Mouse (Mus musculus) heart, adult 11 months (tissue): Measurements from ENCODE around the gene Atg4d.
"Not testable (repeated sequence)": the region's sequence is repeated elsewhere in the genome, so short reads cannot be mapped to it uniquely, and the experiment has no call there.

Experiments
- DNase-seq: peaks from one replicate; pipeline ENCODE4 v3.0.0; 2022

Atg4d gene

DNA sequence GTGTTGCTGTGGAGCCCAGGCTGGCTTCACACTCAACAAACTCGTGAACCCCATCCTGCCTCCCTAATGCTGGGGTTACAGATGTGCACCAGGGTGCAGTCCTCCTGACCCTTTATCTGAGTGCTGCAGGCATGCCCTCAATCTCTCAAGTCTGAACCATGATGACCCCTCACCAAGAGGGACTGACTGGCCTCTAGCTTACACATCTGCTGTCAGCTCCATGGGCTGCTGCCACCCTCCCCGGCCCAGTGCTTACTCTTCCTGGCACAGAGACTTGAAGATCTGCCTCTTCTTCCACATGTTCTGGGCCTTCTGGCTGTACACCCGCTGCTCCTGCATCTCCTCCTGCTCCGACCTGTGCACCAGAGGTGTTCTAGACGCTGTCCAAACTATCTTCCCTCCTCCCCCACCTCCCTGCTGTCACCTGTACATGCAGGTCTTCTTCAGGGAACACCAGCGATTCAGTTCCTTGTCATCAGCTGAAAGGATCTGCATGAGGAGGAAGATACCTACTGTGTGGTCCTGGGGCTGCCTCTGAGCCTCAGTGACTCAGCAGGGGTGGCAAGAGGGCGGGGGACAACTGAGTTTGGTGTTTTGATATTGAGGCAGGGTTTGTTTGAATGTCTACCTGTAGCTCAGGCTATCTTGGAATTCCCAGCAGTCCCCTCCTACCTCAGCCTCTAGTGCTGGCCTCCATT, 10.1 kb downstream of the Atg4d start:
- DNase-seq, result peak; percentile 88

DNA sequence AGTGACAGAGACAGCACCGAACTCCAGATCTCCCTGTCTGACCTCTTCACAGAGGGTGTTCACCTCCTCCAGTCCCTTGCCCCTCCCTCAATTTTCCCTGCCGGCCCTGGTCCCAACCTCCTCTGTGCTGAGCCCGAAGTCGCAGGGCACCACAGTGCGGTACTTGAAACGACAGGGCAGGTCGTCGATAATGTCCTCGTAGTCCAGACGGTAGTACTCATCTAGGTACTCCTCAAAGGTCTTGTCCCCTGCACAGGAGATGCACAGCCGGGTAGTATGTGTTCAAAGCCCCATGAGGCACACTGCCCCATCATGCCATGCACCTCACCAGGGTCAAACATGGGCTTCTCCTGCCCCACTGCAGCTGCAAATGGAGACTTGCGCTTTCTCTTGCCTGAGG, 10.6 kb downstream of the Atg4d start:
- no peak for DNase-seq

DNA sequence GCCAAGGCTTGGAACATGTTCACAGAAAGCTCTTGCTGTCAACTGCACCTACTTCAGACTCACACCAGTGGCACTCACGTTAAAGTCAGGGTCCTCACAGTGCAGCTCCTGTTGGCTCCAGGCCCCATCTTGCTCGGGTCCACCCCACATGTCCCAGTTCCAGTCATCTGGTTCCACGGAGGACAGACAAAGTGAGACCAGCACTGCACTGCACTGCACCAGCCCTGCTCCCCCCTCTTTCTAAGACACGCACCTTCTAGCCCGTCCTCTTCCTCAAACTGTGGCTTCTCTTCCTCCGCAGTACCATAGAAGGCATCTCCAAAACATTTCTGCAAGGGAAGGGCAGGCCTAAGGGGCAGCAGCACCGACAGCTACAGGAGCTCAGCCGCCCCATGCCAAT, 11.2 kb downstream of the Atg4d start:
- no peak for DNase-seq

DNA sequence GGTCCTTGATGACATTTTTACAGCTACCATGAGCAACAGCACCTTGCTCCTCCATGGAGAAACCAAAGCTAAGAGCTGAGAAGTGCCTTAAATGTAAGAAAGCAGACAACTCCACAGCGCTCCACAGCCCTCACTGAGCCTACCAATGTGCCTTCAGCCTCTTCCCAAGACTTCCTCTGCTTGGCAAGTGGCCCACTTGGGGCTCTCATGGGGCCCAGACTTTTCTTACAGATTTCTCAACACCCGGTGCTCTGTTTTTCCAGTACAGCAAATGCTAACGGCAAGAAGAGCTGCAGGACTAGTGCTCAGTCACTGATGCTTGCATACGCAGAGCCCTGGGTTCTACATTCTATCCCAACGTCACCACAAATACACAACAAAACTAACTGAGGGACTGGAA, 12.7 kb downstream of the Atg4d start:
- peak; percentile 92 for DNase-seq

DNA sequence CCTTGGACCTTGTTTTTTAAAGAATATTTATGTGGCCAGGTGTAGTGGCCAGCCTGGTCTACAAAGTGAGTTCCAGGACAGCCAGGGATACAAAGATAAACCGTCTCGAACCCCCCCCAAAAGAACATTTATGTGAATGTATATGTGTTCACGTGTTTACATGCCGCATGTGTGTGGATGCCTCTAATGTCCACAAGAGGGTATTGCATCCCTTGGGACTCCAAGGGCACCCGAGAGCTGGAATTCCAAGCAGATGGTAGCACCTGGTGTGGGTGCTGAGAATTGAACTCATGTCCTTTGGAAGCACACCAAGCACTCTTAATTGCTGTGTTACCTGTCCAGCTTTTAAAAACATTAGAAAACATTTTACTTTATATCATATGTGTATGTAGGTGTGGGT, 18.5 kb downstream of the Atg4d start:
- no peak for DNase-seq

DNA sequence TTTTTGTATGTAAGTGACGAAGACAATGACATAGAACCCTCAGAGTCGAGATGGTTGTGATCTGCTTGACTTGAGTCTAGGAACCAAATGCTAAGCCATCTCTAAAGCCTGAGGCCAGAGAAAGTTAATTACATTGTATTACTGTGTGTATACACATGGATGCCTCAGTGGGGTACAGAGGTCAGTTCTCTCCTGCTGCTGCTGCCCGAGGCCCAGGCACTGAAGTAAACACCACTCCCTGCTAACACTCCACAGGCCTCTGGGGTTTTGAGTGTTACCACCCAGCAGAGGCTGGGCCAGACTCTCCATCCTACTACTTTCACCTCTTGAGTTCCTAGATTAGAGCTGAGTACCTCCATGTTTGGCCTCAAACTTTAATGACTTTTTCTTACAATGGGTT, 18.9 kb downstream of the Atg4d start:
- no peak for DNase-seq

DNA sequence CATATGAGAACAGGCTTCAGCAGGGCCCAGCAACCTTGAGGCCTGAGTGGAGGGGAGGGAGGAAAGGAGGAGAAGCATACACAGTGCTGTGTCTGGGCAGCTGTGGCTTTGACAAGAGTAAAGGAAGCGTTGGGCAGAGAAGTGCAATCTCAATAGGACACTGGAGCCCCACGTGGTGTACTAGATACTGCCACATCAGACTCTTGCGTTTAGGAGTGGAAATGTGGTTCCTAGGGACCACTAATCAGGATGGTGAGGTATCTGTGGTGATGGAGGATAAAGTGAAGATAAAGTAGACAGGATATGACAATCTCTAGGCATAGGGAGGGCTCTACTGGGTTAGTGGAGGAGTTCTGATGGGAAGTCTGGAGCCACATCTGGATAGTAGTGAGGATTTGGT, 21.7 kb downstream of the Atg4d start:
- peak; percentile 88 for DNase-seq

DNA sequence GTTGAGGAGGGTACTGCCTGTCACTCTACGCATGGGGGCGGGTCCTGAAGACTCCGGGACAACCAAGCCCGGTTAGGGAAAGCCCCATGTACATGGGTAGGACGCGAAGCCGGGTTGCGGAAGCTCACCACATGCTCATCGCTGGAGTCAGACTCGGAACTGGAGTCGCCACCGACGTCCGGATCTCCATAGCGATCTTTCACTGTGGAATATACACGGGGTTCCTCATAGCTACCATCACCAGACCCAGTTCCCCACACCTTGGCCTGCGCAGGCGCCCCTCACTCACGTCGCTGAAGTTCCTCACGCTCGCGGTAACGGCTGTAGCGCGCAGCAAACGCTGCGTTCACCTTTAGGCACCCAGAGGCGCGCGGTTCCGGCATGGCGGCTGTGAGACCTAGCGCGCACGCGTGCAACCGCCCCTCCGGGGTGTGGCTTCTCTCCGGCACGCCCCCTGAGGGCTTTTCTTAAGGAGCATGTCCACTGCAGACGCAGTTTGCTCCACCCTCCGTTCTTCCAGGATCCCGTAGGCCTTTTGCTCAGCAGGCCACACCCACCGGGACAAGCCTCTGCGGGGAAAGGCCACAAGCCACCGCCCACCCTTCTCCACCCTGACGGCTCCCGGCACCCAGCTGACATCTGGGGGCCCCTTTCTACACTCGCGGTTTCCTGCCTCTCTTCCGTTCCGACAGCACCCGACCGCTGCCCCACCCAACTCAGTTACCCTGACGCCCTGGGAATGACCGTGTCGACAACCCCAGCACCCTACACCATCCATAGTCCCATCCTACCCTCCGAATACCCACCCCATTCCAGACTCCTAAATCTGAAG, 22.7 kb downstream of the Atg4d start, which contains the start of gene Kri1:
Gene Kri1 (minus strand): TSS at position 399 of the 832 bp plus-strand sequence.
- peak; percentile 100 for DNase-seq

DNA sequence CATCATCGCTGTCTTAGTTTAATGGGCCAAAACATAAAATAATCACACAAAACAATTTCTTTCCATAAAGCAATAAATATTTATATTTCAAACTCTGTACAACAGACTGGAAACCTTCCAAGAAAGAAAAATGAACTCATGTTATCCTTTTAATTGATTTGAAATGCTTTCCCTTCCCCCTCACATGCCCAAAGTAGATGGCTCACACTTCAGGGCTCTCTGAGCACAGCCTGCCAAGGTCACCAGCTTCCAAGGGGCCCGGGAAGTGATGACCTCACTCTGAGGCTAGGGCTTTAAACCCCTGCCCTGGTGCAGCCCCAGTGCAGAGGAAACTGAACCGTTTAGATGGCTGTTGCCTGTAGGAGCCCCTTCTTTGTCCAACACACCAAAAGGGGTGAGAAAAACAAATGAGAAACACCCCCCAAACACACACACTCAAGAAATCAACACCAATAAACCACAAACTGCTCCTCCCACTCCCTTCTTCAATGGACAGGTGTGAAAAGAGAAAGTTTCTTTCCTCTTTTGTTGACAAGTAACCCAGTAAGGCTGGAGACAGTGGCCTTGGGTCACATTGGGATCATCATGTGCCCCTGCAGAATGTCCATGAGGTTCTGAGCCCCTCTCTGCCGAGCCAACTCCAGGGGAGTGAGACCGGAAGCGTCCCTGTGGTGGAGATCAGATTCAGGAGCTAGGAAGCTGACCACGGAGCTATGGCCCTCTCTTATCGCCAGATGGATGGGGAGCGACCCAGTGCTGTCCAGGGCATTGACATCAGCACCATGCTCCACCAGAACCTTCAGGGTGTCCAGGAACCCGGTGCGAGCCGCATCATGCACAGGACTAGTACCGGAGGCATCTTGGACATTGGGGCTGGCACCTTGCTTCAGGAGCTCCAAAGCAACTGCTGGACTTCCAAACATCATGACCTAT, 23.6 kb downstream of the Atg4d start:
- peak; percentile 96 for DNase-seq

DNA sequence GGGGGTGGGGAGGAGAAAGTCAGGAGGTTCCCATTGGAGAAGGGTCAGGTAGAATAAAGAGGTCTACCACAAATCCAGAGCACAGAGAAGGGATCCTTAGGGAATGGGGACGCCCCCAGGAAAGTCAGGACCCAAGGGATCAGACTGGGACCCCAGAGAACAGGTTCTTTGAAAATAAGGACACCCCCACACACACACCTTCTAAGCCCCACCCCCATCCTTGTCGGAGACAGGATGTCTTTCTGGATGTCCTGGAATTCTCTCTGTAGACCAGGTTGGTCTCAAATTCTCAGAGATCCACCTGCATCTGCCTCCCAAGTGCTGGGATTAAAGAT, 24.2 kb downstream of the Atg4d start:
- peak; percentile 94 for DNase-seq

DNA sequence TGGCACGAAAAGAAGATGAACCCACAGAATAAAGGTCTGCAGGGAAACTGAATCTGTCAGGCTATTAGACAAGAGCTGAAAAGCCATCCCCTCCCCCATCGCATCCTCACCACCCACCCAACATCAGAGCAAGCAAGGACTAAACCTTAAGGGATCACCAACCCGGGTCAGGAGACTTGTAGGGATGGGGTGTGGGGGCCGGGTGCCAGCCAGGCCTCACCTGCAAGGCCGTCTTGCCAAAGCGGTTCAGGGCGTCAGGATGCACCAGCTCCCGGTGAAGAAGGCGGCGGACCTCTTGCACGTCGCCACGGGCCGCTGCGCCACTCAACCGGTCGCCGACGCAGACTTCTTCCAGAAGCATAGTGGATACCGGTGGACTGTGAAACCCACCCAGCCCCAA, 25.5 kb downstream of the Atg4d start:
- no peak for DNase-seq

DNA sequence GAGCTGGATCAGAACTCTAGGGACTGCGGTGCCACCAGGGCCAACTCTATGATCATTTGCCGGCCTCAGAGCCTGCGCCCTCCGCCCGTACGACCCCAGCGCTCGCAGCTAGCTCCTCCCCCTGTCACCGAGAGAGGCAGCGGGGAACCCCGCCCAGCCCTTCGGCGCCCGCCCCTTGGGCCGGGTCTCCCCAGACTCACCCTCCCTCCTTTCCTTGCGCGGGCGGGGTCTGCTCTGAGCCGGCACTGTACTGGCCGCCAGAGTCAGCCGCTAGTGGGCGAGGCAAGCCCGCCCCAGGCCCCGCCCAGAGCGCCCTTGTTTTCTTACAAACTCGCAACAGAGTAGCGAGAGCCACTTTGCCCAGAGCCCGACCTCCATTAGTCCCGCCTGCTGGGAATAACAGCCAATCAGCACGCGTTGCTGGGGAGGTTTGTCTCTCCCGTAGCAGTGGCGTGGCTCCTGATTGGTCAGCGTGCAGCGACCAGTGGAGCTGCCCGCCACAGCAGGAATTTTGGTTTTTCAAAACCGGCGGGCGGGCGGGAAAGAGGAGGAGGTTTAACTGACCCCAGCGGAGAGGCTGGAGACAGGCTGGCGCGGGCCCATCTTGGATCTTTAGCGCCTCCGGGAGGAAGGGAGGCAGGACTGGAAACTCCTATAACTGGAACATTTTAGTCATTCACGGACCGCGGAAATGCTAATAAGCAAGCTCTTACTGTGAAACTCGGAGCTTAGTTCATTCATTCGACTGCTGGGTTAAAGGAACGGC, 26.1 kb downstream of the Atg4d start, which contains the start of gene Cdkn2d:
Gene Cdkn2d (minus strand): TSS at position 386 of the 766 bp plus-strand sequence.
- peak; percentile 100 for DNase-seq

DNA sequence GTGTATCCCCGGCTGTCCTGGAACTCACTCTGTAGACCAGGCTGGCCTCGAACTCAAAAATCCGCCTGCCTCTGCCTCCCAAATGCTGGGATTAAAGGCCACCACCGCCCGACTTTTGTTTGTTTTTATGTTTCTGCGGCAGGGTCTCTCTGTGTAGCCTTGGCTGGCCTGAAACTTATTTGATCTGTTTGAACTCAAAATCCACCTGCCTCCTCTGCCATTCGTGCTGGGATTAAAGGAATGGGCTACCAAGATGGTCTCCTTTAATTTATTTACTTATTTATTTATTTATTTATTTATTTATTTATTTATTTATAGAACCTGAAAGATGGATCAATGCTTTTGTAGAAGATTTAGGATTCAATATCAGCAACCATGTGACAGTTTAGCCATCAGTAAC, 26.8 kb downstream of the Atg4d start:
- not testable (repeated sequence) for DNase-seq

DNA sequence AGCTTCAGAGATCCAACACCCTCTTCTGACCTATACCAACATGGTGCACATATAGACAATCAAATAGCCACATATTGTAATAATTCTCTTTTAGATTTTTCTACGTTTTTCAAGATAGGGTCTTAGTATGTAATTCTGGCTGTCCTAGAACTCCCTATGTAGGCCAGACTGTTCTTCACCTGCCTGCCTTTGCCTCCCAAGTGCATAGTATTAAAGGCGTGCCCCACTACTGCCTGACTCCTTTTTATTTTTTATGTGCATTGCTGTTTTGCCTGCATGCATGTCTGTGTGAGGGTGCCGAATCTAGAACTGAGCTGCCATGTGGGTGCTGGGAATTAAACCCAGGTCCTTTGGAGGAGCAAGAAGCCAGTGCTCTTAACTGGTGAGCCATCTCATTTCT, 27.2 kb downstream of the Atg4d start:
- no peak for DNase-seq

DNA sequence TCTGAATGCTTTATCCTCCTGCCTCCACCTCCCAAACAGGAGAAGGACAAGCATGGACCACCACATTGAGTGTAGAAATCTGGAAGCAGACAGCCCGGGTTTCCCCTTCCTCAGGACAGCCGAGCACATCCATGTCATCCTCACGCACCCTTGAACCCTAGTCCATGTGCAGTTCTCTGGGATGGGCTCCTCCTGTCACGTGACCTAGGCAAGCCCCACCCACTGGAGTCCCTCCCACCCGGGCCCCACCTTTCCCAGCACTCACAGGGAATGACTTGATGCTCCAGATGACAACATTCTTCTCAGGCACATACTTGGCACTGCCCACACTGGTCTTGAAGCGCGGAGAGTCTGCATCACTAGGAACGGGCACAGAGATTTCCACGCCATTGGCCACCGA, 33.9 kb downstream of the Atg4d start:
- no peak for DNase-seq

DNA sequence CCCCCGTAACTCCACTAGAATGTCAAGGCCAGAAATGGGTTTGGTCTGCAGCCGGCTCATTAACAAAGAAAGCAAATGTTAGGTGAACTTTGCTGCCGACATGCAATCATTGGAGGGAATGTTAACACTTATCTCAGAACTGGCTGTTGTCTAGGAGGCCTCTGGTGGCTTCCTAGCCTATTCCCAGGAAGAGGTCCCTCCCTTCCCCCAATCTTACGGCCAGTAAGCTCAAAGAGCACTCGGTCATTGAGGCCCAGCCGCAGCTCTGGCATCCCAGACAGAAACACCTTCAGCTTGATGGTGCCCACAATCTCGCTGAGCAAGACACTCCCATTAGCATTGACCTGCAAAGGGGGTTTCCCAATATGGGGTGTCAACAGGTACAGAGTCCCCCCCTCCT, 40.0 kb downstream of the Atg4d start:
- DNase-seq, result no peak

DNA sequence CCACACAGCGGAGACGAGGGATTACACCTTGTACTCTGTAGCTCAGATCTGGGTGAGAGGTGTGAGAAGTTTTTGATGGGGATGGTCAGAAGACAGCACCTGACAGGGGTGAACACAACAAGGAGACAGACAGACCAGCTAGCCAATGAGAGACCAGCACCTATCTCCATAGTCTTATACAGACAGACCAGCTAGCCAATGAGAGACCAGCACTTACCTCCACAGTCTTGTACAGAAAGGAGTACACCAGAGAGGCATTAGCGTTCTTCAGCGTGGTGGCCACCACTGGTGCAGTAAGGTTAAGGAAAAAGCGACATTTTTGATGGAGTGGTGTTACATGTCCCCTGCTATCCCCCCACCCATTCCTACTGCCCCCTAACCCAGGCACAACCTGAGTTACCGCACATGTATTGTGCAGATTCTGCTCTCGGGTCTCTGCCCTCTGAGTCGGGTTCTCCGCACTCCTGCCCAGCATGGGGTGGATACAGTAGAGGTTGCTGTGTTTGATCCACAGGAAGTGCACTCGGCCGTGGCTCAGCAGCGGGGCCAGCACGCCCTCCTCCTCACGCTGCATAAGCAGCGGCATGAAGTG, 44.2 kb downstream of the Atg4d start:
- DNase-seq, result no peak

DNA sequence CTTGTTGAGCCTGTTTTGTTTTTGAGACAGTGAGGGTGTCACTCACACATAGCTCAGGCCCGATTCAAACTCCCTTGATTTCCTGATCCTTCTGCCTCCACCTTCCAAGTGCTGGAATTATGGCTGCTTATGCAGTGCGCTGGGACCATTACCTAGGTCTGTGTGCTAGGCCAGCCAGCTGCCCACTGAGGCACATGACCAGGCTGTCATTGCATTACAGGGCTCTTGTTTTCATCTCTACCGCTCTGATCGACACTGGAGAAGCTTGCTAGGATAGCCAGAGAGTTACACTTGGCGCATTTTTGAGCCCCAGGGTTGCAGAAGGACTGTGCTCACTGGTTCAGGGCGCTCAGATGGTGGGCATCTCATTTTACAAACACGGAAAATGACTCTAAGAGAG, 46.6 kb downstream of the Atg4d start:
- peak; percentile 84 for DNase-seq

DNA sequence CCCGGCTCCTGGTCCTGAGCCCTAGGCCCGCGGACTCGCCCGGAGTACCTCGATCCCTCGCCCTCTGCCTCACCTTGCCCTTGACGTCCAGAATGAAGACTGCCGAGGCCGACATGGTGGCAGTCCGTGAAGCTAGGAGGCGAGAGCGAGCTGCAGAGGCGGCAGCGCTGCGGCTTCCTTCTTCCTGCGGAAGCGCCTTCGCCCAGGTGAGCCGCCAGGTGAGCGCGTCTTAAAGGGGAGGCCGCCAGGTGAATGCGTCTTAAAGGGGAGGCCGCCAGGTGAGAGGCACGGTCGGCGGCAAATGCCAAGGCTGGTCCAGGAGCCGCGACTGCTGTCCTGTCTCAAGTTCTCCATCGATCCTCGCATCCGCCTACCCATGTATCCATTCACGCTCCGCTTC, 47.0 kb downstream of the Atg4d start, which contains the start of gene Ap1m2:
Gene Ap1m2 (minus strand): TSS at position 204 of the 400 bp plus-strand sequence.
- DNase-seq, result peak; percentile 88

DNA sequence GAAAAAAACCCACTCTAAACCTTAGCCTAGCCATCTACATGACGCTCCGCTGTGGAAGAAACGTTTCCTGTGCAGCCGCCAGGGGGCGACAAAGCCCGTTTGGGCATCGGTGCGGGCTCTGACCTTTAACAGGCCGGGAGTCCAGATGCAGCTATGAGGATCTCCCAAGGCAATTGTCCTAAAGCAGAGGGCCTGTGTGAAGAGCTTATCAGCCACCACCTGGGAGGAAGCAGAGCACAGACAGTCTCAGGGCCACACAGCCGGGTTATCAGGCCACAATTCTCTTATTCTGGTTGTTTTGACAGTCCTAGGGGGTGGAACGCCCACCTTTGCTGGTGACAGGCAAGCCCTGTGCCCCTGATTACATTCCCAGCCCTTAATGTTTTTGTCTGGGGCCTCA, 48.3 kb downstream of the Atg4d start:
- DNase-seq, result peak; percentile 98

DNA sequence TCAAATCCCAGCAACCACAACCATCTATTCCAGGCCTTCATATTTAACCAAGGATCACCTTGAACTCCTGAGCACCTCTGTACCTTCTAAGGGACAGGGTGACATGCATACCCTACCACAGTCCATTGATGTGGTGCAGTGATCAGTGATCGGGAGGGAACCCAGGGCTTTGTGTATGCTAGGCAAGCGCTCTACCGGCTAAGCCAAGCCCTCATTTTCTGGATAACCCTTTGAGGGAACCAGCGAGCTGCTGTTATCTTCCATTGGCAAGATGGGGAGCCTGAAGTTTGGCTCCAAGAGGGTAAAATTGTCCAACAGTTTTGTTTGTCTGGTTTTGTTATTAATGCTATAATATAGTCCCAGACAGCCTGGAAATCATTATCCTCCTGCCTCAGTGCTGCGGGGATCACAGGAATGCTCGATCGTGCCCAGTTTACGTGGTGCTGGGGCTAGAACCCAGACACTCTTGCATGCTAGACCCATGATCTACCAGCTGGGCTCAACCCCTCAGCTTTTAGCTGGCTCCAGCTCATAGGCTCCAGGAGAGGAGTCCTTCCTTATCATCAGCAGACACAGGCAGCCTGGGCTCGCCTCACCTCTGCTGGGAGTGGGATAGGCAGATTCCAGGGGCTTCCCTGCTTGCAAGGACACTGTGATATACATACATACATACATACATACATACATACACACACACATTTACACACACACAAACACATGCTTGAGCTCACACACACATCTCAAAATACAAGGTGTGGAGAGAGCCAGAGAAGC, 49.5 kb downstream of the Atg4d start:
- DNase-seq, result peak; percentile 87
